Mouse (Mus musculus) intestine, embryonic 15.5 days (tissue): Measurements from ENCODE around the gene Ecm2. TPM values are rescaled to one million over a fixed set of nuclear protein-coding genes. Genes with fewer than 3 reads are reported as not detected.
A peak's percentile ranks its signal among the peaks of the same experiment; 100 is the strongest.

ENCODE experiments used
- ATAC-seq: fragments of 200-750 bp; cut with Nextera tagmentation; 2 replicates; pipeline ENCODE4 v1.8.0; 2017; ENCODE audit warnings: moderate TSS enrichment, moderate library complexity
- H3K27ac ChIP-seq: fragments of 300-500 bp; sonication (generic); 2 replicates; pipeline ENCODE4 v1.5.1; 2015; ENCODE audit warnings: mild to moderate bottlenecking, inconsistent platforms
- H3K27me3 ChIP-seq: fragments of 300-500 bp; sonication (generic); replicated peaks from 2 replicates; pipeline ENCODE4 v1.6.1; 2015; ENCODE audit warnings: inconsistent platforms
- H3K36me3 ChIP-seq: fragments of 300-500 bp; sonication (generic); 2 replicates; pipeline ENCODE4 v1.6.1; 2015; ENCODE audit warnings: inconsistent platforms
- H3K4me1 ChIP-seq: fragments of 300-500 bp; sonication (generic); replicated peaks from 2 replicates; pipeline ENCODE4 v1.6.1; 2015; ENCODE audit warnings: inconsistent platforms
- H3K4me2 ChIP-seq: fragments of 300-500 bp; sonication (generic); replicated peaks from 2 replicates; pipeline ENCODE4 v1.6.1; 2015; ENCODE audit warnings: mild to moderate bottlenecking, inconsistent platforms
- H3K4me3 ChIP-seq: fragments of 300-500 bp; sonication (generic); replicated peaks from 2 replicates; pipeline ENCODE4 v1.5.1; 2015; ENCODE audit warnings: inconsistent platforms
- H3K9ac ChIP-seq: fragments of 300-500 bp; sonication (generic); 2 replicates; pipeline ENCODE4 v1.6.1; 2015; ENCODE audit warnings: inconsistent platforms
- H3K9me3 ChIP-seq: fragments of 300-500 bp; sonication (generic); 2 replicates; pipeline ENCODE4 v1.6.1; 2016; ENCODE audit warnings: inconsistent platforms
- WGBS: fragments of 180-500 bp; shearing (Covaris S2); methylation state at CpG from one replicate; pipeline ENCODE4 v1.1.7; 2015; 5-methylcytosine and 5-hydroxymethylcytosine counted together
- polyA plus RNA-seq: library from polyadenylated mRNA; unstranded; fragments of >200 nt; fragmentation: Nextera tagmentation; extraction: Ambion mirVana; gene quantifications from 2 replicates; pipeline ENCODE4 v1.2.1, GENCODE M21; 2015

Ecm2 gene
- polyA plus RNA-seq, 1 experiment from 2014 or later: 0.84 TPM

DNA sequence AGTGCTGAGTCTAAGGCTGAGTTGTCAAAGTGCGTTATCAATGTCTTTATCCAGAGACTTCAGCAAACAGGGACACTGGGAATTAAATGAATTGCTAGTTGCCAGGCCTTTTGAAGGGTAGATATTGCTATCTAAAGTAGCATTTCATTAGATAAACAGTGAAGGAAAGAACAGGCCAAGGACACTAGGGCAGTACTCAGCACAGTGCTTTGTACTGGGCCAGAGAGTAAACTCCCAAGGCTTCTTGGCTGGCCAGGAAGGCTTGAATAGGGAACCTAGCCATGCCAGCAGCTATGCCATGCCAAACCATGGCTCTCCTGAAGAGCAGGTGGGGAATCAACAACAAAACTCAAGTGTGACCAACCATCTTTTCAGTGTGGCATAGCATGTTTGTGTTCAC lies 32.3 kb downstream of the Ecm2 start:
- no peak for ATAC-seq
- Histone ChIP-seq H3K9ac (no peak overlapping the region), H3K9me3 (no peaks in the 10 kb centered on the region), H3K27me3 (no peaks in the 10 kb centered on the region), H3K36me3 (no peaks in the 10 kb centered on the region), H3K4me2 (no peak overlapping the region), H3K27ac (no peak overlapping the region), H3K4me3 (no peak overlapping the region), H3K4me1 (no peaks in the 10 kb centered on the region)
- 92% methylated on average over 1 of the region's 1 CpGs for WGBS

DNA sequence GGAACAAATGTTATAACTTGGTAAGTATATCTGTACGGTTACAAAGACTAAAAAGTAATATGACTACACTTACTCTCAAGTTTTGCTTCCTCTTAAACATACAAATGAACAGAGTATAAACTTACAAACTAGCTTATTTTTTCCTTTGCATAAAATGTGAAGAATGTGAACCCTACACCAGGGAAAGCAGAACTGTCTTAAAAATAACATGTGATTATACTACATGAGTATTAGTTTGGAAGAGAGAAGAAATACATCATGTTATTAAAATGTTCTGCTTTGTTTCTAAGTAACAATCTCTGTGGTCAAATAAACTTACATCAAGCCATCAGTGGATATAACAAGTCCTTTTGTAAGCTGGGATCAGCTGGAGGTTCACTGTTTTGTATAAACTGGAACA lies 34.1 kb downstream of the Ecm2 start:
- no peak overlapping the region for H3K27ac ChIP-seq
- H3K4me1 ChIP-seq: no peaks in the 10 kb centered on the region
- no peak overlapping the region for H3K4me2 ChIP-seq
- no peak overlapping the region for H3K4me3 ChIP-seq
- ATAC-seq: no peak
- 65% methylated on average over 1 of the region's 1 CpGs for WGBS
- no peaks in the 10 kb centered on the region for H3K36me3 ChIP-seq
- H3K9me3 ChIP-seq: no peaks in the 10 kb centered on the region
- H3K9ac ChIP-seq: no peak overlapping the region
- H3K27me3 ChIP-seq: no peaks in the 10 kb centered on the region

DNA sequence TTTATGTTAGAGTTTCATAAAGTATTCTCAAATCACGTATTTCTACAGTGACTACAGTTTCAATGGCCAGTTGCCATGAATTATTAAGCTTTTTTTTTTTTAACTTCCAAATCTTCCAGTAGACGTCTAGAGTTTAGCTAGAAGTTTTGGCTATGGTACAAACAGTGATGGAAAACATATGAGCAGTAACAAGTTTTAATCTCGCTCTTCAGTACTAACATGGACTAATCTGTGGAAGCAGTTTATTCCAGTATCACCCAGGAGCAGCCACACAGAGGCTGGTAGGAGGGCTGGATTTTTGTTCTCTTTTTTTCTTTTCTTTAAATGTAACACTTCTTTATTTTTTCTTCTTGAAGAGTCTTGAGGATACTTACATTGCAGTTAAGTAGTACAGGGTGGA lies 39.7 kb downstream of the Ecm2 start, which contains the start of gene Aspn:
Gene Aspn, plus strand, starts transcription at position 165 of the 400 bp plus-strand sequence.
- no peak within 1 kb of the TSS for H3K9ac ChIP-seq
- H3K4me2 ChIP-seq: no peak within 1 kb of the TSS
- 0 out of 2 replicates have a peak within 1 kb of the TSS, but pooled peaks have one; percentile 44 for H3K27ac ChIP-seq
- ATAC-seq: peak; percentile 47; the same call in 1 of the 2 replicates
- 50% methylated on average over 3 of the region's 3 CpGs for WGBS
- H3K27me3 ChIP-seq: no peaks in the 10 kb centered on the region
- no peaks in the 10 kb centered on the region for H3K4me1 ChIP-seq
- no peaks in the 10 kb centered on the region for H3K36me3 ChIP-seq
- no peaks in the 10 kb centered on the region for H3K9me3 ChIP-seq
- H3K4me3 ChIP-seq: no peak within 1 kb of the TSS

DNA sequence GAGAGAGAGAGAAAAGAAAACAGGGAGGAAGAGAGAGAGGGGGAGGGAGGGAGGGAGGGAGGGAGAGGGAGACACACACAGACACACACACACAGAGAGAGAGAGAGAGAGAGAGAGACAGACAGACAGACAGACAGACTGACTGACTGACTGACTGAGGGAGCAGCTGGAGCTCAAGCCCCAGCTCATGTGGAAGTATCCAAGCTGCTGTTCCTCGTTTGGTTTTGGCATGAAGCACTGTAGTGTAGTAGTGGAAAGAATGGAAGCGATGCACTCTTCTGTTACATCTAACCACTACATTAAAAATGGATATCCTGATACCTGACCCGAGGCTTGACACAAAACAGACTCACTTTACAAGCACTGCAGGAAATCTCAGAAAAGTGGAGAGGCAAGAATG lies 41.0 kb downstream of the Ecm2 start:
- H3K27ac ChIP-seq: peak overlapping the region; percentile 44
- no peak; the same call in 1 of the 2 replicates for ATAC-seq
- H3K9ac ChIP-seq: no peak overlapping the region
- no peaks in the 10 kb centered on the region for H3K9me3 ChIP-seq
- no peaks in the 10 kb centered on the region for H3K36me3 ChIP-seq
- H3K4me1 ChIP-seq: no peaks in the 10 kb centered on the region
- H3K4me2 ChIP-seq: no peak overlapping the region
- no peak overlapping the region for H3K4me3 ChIP-seq
- no peaks in the 10 kb centered on the region for H3K27me3 ChIP-seq
- WGBS: 35% methylated on average over 3 of the region's 3 CpGs

DNA sequence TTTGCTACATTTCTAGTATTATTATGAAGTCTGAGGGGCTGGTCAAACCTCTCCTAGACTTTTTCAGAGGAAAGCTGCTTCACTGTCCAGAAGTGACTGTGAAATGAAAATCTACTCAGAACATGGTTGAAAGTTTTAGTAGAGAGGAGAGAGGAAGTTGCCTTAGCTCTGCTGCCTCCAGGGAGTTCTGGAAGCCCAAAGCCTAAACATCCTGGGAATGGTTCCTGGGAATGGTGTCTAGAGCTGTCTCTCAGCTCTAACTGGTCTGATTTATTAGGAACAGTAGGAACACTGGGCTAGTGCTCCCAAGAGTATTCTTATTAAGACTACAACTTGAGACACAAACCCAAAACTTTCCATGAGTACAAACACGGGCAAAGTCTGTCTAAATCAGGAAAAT lies 41.9 kb downstream of the Ecm2 start:
- H3K36me3 ChIP-seq: no peaks in the 10 kb centered on the region
- H3K4me2 ChIP-seq: no peak overlapping the region; the same call in 1 of the 2 replicates
- H3K9ac ChIP-seq: no peak overlapping the region
- no peak for ATAC-seq
- no peaks in the 10 kb centered on the region for H3K27me3 ChIP-seq
- no peaks in the 10 kb centered on the region for H3K9me3 ChIP-seq
- H3K4me3 ChIP-seq: no peak overlapping the region
- H3K4me1 ChIP-seq: no peaks in the 10 kb centered on the region
- H3K27ac ChIP-seq: peak overlapping the region; percentile 66
- 47% methylated on average over 1 of the region's 1 CpGs for WGBS

DNA sequence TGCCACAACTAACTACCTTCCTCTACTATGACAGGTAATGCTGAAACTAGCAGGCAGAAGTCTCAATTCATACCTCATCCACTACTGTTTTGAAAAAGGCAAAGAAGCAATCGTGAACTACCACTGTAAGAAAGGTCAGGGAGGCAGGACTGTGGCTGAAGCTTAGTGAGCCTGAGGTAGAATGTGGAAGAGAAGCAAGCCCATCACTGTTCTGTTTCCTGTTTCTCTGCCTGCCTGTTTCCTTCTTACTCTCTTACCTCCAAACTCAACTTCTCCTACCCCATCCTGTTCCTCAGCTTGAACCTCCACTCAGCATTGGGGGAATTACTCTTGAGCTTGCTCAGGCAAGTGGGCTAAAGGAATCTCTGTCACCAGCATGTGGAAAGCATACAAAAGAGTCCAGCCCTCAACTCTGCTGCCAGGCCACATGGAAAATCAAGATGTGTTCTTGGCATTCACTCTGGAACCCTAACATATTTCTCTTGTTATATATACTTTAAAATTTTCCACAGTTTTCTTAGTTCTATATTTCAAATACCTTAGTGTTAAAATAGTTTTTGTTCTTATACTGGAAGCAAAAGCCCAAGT lies 43.0 kb downstream of the Ecm2 start:
- no peaks in the 10 kb centered on the region for H3K27me3 ChIP-seq
- H3K4me2 ChIP-seq: no peak overlapping the region
- ATAC-seq: no peak
- WGBS: 61% methylated on average over 1 of the region's 1 CpGs
- H3K27ac ChIP-seq: 0 out of 2 replicates have a peak overlapping the region, but pooled peaks have one; percentile 27
- H3K9ac ChIP-seq: no peak overlapping the region
- H3K4me3 ChIP-seq: no peak overlapping the region
- H3K36me3 ChIP-seq: no peaks in the 10 kb centered on the region
- no peaks in the 10 kb centered on the region for H3K9me3 ChIP-seq
- no peaks in the 10 kb centered on the region for H3K4me1 ChIP-seq

DNA sequence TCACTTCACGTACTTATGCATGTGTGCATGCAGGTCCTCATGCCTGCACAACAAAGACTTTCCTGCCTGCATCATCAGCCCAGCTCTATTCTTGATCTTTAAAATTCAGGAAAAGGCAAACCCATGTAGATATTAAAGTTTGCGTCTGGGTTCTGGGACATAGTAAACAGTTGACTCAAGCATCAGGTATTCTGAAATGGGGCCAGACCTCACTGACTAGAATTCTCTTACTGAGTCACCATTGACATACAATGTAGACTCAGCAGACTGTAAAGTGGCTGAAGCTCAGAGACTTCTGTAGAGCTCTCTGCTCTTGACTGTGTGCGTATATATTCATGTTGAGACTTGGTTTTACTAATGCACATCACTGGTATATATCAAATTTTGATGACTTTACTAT lies 45.0 kb downstream of the Ecm2 start:
- WGBS: 85% methylated on average over 3 of the region's 3 CpGs
- ATAC-seq: no peak
- H3K4me3 ChIP-seq: no peak overlapping the region
- H3K36me3 ChIP-seq: no peaks in the 10 kb centered on the region
- H3K27me3 ChIP-seq: no peaks in the 10 kb centered on the region
- no peak overlapping the region for H3K9ac ChIP-seq
- H3K9me3 ChIP-seq: no peaks in the 10 kb centered on the region
- H3K4me1 ChIP-seq: no peaks in the 10 kb centered on the region
- H3K27ac ChIP-seq: no peak overlapping the region
- no peak overlapping the region for H3K4me2 ChIP-seq

DNA sequence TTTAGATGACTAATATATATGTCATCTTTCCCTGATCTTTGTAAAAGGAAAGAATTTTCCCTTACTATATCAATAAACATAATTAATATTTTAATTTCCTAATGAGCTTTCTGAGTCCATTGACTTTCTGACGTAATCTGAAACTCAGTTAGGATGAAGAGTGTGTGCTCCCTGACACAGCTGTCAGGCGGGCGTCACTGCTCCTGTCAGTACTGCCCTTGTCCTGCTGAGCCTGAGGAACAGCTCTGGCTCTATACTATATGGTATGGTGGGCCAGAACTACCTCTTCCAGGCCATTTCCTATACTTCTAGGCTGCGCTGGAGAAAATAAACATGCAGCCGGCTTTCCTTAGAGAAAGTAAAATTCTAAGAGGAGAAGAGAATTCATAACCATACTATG lies 49.9 kb downstream of the Ecm2 start:
- H3K27ac ChIP-seq: no peak overlapping the region
- no peaks in the 10 kb centered on the region for H3K27me3 ChIP-seq
- H3K9me3 ChIP-seq: no peaks in the 10 kb centered on the region
- no peak overlapping the region for H3K4me3 ChIP-seq
- 86% methylated on average over 5 of the region's 5 CpGs for WGBS
- H3K4me1 ChIP-seq: no peaks in the 10 kb centered on the region
- no peak overlapping the region for H3K4me2 ChIP-seq
- H3K9ac ChIP-seq: no peak overlapping the region
- no peak for ATAC-seq
- H3K36me3 ChIP-seq: no peaks in the 10 kb centered on the region

DNA sequence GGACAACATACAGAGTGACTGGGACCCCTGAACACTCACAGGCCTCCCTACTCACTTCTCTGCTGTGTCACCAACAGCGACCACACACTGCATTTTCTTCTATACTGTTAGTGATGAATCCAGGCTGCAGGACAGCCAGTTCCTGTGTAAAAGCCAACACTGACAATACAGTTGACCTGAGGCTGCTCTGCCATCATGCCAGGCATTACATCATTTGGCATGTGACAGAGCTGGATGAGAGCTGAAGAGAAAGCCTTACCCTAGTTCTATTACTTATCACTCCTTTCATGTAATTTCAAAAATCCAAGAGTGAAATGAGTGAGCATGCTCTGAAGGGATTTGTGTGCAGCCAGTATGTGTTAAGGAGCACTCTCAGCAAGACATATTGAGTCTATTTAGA lies 51.6 kb downstream of the Ecm2 start:
- Histone ChIP-seq H3K27me3 (no peaks in the 10 kb centered on the region), H3K9me3 (no peaks in the 10 kb centered on the region), H3K9ac (no peak overlapping the region), H3K36me3 (no peaks in the 10 kb centered on the region), H3K27ac (no peak overlapping the region), H3K4me3 (no peak overlapping the region), H3K4me2 (no peak overlapping the region), H3K4me1 (no peaks in the 10 kb centered on the region)
- ATAC-seq: no peak
- WGBS: 76% methylated on average over 1 of the region's 1 CpGs

DNA sequence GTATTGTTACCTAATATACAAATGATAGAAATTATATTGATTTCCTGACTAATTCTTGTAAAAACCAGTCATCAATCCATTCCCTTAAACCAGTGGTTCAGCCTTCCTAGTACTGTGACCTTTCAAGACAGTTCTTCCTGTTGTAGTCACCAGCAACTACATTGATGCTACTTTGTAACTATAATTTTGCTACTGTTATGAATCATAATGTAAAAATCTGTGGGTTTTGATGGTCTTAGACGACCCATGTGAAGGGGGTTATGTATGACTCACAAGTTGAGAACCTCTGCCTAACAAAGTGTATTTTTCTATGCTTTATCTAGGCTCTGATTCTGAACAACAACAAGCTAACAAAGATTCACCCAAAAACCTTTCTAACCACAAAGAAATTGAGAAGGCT lies 52.3 kb downstream of the Ecm2 start:
- H3K9me3 ChIP-seq: no peaks in the 10 kb centered on the region
- no peak overlapping the region for H3K9ac ChIP-seq
- H3K4me3 ChIP-seq: no peak overlapping the region
- no peaks in the 10 kb centered on the region for H3K4me1 ChIP-seq
- 52% methylated on average over 1 of the region's 1 CpGs for WGBS
- H3K27ac ChIP-seq: no peak overlapping the region
- no peaks in the 10 kb centered on the region for H3K27me3 ChIP-seq
- no peaks in the 10 kb centered on the region for H3K36me3 ChIP-seq
- ATAC-seq: no peak
- no peak overlapping the region for H3K4me2 ChIP-seq

DNA sequence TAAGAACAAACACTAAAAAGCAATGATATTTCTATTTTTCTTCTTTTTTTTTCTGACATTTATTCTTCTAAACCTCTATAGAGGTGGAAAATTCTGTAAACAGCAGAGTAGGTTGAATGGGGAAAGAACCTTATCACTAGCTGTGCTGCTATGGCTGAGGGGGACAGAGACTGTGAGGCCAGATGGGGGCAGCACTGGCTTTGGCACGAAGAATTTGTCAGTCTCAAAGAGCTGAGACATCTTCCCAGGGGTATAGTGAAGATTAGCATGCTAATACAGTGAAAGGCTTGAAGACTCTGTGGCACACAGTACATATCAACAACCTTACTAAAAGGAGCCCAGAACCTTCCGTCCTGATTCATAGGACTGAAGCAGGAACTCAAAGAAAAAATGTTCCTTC lies 54.6 kb downstream of the Ecm2 start:
- H3K36me3 ChIP-seq: no peaks in the 10 kb centered on the region
- H3K27ac ChIP-seq: no peak overlapping the region
- no peak overlapping the region for H3K4me2 ChIP-seq
- H3K9me3 ChIP-seq: no peaks in the 10 kb centered on the region
- WGBS: 43% methylated on average over 2 of the region's 2 CpGs
- no peak overlapping the region for H3K9ac ChIP-seq
- H3K4me3 ChIP-seq: no peak overlapping the region
- no peaks in the 10 kb centered on the region for H3K4me1 ChIP-seq
- ATAC-seq: no peak
- no peaks in the 10 kb centered on the region for H3K27me3 ChIP-seq

DNA sequence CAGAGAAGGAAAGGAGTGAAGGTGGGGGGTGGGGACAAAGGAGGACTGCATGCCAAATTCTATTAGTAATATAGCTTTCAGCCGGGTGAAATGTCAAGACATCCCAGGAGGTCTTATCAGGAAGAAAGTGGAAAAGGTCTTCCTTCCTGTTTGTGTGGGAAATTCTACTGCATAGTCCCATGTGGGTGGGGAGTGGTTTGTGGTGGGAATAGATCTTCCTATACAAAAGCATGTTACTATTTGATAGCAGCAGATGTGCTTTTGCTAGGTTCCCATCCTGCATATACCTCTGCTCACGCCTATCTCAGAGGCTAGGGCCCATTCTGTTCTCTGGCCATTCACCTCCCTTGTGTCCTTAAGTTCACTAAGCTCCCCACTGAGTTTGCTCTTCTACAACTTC lies 56.3 kb downstream of the Ecm2 start:
- ATAC-seq: no peak
- Histone ChIP-seq H3K4me1 (no peaks in the 10 kb centered on the region), H3K9ac (no peak overlapping the region), H3K36me3 (no peaks in the 10 kb centered on the region), H3K9me3 (no peaks in the 10 kb centered on the region), H3K4me3 (no peak overlapping the region), H3K27ac (no peak overlapping the region), H3K27me3 (no peaks in the 10 kb centered on the region), H3K4me2 (no peak overlapping the region)
- WGBS: 60% methylated on average over 2 of the region's 2 CpGs

DNA sequence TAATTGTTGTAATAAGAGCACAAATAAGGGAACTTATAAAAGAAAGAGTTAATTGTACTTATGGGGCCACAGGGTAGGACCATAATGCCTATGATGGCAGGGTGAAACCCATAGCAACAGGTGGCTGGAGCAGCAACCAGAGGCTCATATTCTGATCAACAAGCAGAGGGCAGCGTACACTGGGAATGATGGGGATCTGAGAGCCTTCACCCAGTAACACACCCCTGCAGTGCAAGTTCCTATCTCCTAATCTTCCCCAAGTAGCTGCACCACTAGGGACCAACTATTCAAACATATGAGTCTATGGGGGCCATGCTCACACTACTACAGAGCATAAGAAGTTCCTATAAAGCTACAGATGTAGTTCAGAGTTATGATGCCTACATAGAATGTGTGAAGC lies 59.7 kb downstream of the Ecm2 start:
- Histone ChIP-seq H3K9ac (no peak overlapping the region), H3K27ac (no peak overlapping the region), H3K4me1 (no peaks in the 10 kb centered on the region), H3K36me3 (no peaks in the 10 kb centered on the region), H3K9me3 (no peaks in the 10 kb centered on the region), H3K4me3 (no peak overlapping the region), H3K27me3 (no peaks in the 10 kb centered on the region), H3K4me2 (no peak overlapping the region)
- ATAC-seq: no peak
- 91% methylated on average over 1 of the region's 1 CpGs for WGBS
